Mouse (Mus musculus) myocyte (in vitro differentiated cells): ENCODE results near the gene Chd9.

Experiments used
- CEBPB ChIP-seq: IDR thresholded peaks from 2 replicates; pipeline ENCODE4 v1.6.1; 2011; ENCODE audit warnings: mild to moderate bottlenecking, moderate library complexity; ENCODE audit not compliant: poor library complexity, insufficient read depth, severe bottlenecking
- E2F4 ChIP-seq: IDR thresholded peaks from one replicate; pipeline ENCODE4 v1.6.1; 2011; ENCODE audit warnings: mild to moderate bottlenecking, control low read depth, moderate library complexity; ENCODE audit not compliant: insufficient read depth
- MAX ChIP-seq: IDR thresholded peaks from one replicate; pipeline ENCODE4 v1.6.1; 2011; ENCODE audit warnings: low read depth, mild to moderate bottlenecking, control low read depth
- POLR2A ChIP-seq: IDR thresholded peaks from one replicate; pipeline ENCODE4 v1.6.1; 2011; ENCODE audit warnings: low read depth, mild to moderate bottlenecking, control low read depth, moderate library complexity; ENCODE audit not compliant: insufficient read length
- REST ChIP-seq: IDR thresholded peaks from one replicate; pipeline ENCODE4 v1.6.1; 2011; ENCODE audit warnings: mild to moderate bottlenecking, control low read depth, moderate library complexity; ENCODE audit not compliant: insufficient read depth, insufficient read length
- SRF ChIP-seq: IDR thresholded peaks from one replicate; pipeline ENCODE4 v1.6.1; 2011; ENCODE audit warnings: low read depth; ENCODE audit not compliant: control insufficient read depth, insufficient read length

DNA sequence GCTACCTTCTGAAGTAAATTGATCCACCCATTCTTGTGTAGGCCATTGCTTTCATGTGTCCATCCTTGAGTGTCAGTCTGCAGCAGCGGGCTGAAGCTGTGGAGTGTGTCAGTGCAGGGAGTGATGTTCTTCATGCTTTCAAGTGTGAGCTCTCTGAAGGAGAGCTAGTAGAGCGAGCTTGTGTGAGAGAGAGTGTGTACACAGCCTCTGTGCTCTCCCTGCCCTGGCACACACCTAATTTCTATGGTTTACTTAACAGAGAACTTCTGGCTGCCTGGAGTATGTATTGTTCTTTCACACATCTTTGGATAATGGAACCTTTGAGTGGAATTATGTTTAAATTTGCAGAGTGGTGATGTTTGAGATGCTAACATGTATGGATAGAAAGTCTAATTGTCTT, 261.4 kb downstream of the Chd9 start:
- TF ChIP-seq POLR2A (no peak), CEBPB (no peak), MAX (no peak), REST (no peak), E2F4 (no peak), SRF (no peak)
